Mouse (Mus musculus): ENCODE data around the gene Klc1.
A peak's percentile ranks its signal among the peaks of the same experiment; 100 is the strongest.

Klc1 gene

DNA sequence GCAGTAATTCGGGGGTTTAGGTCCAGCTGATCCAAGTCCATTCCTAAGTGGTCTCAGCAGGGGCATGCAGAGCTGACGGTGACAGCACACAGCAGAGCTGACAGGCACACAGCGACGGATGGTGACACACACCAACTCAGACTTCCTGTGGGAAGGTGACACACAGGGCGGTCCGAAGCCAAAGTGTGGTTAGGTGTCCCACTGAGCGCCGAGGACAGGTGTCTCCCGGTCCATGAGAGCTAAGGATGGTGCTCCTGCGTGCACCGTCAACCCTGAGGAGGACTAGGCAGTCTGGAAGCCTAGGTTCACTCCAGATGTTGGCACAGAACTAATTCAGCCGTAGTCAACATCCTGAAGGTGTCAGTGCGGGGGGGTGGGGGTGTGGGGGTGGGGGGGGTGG lies 53.4 kb downstream of the Klc1 start:
- no peak for ATAC-seq (ENCODE audit: insufficient number of reproducible peaks, low FRiP score, low TSS enrichment)

DNA sequence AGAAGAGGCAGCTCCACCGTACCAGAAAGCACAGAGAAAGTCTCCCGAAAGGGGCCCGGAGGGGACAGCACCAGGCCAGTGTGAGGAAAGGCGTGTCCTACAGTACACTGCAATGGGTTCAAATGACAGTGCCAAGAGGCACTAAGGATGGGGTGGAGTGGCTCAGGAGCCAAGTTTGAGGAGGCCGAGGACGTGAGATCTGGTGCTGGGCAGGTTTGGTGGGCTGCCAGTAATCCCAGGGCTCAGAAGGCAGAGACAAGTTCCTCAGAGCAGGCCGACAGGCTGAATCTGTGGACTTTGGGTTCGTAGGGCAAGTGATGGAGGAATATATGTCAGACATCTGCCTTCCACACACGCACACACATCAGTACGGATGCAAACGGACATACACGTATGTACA lies 54.0 kb downstream of the Klc1 start:
- ATAC-seq (ENCODE audit: insufficient number of reproducible peaks, low FRiP score, low TSS enrichment): no peak

DNA sequence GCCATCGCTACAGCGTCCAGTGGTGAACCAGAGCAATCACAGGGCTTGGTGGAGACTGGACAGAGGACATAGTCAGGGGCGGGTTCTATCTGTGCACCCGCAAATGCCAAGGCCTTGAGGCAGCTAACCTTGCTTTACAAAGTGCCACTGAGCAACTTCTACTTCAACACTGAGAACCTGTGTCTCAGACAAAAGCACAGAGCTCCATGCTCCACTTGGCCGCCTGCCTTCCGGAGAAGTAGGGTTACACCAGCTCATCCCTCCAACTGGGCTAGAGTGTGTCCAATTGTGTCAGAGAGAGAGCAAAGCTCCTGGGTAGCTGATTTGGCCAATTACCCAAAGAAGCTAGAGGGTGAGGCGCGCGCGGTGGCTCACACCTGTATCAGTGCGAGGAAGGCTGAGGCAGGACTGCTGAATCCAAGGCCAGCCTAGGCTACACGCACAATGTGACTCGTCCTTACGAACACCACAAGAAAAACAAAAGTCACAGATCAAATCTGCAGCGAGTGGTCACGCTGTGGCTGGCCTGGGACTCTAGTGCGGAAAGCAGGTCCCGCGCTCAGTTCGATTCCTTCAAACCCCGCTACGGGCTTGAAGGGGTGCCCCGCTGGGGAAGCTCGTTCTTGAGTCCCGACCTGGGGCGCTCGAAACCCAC lies 54.6 kb downstream of the Klc1 start:
- ATAC-seq (ENCODE audit: insufficient number of reproducible peaks, low FRiP score, low TSS enrichment): no peak

GRCm38 (mm10) chr12:111813766-111814617 lies 55.3 kb downstream of the Klc1 start, which contains the start of the genes Xrcc3 and Zfyve21:
Xrcc3 (minus strand) TSS chr12:111813873.
Zfyve21 (plus strand) TSS chr12:111814170.
- ATAC-seq (ENCODE audit: insufficient number of reproducible peaks, low FRiP score, low TSS enrichment): peak; percentile 97

DNA sequence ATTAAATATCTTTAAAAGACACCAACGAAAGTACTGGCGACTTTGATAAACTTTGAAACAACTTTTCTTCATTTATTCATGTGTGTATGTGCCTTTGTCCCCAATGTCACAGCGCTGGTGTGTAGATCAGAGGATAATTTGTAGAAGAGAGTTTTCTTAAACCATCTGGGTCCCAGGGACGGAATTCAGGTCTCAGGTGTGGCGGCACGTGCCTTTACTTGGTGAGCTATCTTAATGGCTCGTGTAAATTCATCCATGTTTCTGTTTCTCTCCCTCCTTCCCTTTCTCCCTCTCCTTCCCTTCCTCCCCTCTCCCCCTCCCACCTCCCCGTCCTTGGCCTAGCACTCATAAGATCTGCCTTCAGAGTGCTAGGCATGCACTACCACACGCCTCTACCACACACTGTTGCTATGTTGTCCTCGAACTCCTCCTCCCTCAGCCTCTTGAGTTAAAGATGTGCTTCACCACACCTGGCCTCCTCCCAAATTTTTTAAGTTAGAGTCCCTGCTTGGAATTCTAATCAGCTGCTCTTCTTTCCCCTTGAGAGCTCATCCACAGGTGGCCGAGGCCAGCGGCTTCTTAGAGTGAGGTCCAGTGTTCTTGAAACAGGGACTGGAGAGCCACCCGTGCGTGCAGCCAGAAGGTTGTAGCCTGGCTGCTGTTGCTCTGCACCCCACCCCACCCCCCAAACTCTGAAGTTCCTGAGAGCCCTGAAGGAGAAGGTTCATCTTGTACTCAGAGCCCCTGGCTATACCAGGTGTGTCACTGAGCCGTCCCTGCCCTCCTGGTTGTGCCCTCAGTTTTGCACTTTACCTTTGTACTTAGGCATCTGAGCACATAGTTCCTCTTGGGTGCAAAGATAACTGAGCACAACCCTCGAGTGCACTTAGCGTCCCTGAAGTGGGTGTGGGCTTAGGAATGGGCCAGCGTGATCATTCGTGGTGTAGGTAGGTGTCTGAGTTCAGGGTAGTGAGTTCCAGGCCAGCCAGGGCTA lies 56.4 kb downstream of the Klc1 start:
- no peak for ATAC-seq (ENCODE audit: insufficient number of reproducible peaks, low FRiP score, low TSS enrichment)

DNA sequence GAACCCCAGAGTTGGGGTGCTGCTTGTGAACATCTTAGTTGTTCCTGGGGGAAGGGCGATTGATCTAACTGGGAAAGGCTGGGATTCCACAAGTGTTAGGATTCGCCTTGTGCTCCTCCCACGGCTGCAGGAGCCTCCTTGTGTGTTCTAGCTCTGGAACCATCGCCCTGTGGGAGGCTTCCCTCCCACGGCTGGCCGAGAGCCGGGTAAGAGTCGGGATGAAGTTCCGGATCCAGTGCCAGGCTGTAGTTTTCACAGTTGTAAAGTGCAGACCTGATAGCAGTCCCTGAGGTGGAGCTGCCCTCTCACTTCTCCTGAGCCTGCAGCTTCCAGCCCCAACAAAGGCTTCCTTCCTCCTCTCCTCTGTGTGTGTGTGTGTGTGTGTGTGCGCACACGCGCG lies 57.9 kb downstream of the Klc1 start:
- no peak for ATAC-seq (ENCODE audit: insufficient number of reproducible peaks, low FRiP score, low TSS enrichment)

GRCm38 (mm10) chr12:111816967-111817366 lies 58.3 kb downstream of the Klc1 start:
- ATAC-seq (ENCODE audit: insufficient number of reproducible peaks, low FRiP score, low TSS enrichment): no peak

DNA sequence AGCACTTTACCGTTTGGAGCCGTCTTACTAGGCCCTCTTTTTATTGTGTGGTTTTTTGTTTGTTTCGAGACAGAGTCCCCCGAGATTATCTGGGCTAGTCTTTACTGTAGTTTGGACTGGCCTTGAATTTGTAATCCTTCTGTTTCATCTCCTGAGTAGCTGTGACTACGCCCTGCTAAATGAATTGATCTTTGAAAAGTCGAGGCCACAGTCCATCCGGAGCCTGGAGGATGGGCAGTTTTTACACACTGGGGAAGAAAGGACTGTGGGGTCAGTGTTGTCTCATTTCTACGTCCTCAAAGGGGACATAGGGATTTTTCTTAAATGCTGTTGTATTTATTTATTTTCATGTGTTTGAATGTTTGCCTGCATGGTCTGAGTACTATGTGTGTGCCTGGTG lies 59.3 kb downstream of the Klc1 start:
- no peak for ATAC-seq (ENCODE audit: insufficient number of reproducible peaks, low FRiP score, low TSS enrichment)

DNA sequence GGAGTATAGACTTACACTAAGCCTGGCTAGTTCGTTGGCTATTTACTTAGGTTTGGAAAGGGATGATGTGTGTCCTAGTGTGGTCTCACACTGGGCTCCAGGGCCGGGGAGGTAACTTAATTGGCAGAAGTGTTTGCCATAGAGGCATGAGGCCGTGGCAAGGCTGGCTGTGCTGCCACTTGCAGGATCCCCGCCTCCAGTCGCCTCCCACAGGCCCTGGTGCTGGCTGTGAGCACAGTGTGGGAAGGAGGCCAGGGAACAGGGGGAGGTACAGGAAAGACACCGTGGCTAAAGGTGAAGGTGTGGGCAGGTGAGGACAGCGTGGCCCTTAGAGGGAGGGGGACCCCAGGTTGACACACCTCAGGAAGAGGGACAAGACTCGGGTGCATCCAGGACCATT lies 61.3 kb downstream of the Klc1 start:
- ATAC-seq (ENCODE audit: insufficient number of reproducible peaks, low FRiP score, low TSS enrichment): no peak

DNA sequence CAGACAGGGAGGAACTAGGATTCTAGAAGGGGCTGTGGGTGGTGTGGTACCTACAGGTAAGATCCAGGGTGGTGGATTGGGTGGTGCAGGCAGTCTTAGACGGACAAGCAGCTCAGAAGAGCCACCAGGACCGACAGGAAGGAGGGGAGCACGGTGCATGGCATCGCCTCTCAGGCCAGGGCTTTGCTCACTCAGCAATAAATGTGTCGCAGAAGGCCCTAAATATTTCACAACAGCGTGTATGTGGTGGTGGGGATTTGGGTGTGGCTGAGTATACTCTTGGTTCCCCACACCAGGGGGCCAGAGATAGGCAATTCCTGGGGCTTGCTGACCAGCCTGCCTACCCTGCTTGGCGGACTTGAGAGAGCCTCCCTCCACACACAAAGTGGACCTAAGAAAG lies 62.1 kb downstream of the Klc1 start:
- no peak for ATAC-seq (ENCODE audit: insufficient number of reproducible peaks, low FRiP score, low TSS enrichment)

GRCm38 (mm10) chr12:111821931-111822330 lies 63.3 kb downstream of the Klc1 start:
- ATAC-seq (ENCODE audit: insufficient number of reproducible peaks, low FRiP score, low TSS enrichment): no peak

- no peak for ATAC-seq (ENCODE audit: insufficient number of reproducible peaks, low FRiP score, low TSS enrichment)
These were observed 68.9 kb downstream of the Klc1 start for GRCm38 (mm10) chr12:111827556-111827955.

- ATAC-seq (ENCODE audit: insufficient number of reproducible peaks, low FRiP score, low TSS enrichment): no peak
These were observed 70.8 kb downstream of the Klc1 start for GRCm38 (mm10) chr12:111829447-111829846.

GRCm38 (mm10) chr12:111829954-111830353 lies 71.3 kb downstream of the Klc1 start:
- ATAC-seq (ENCODE audit: insufficient number of reproducible peaks, low FRiP score, low TSS enrichment): peak; percentile 69

GRCm38 (mm10) chr12:111830375-111830774 lies 71.7 kb downstream of the Klc1 start:
- no peak for ATAC-seq (ENCODE audit: insufficient number of reproducible peaks, low FRiP score, low TSS enrichment)

DNA sequence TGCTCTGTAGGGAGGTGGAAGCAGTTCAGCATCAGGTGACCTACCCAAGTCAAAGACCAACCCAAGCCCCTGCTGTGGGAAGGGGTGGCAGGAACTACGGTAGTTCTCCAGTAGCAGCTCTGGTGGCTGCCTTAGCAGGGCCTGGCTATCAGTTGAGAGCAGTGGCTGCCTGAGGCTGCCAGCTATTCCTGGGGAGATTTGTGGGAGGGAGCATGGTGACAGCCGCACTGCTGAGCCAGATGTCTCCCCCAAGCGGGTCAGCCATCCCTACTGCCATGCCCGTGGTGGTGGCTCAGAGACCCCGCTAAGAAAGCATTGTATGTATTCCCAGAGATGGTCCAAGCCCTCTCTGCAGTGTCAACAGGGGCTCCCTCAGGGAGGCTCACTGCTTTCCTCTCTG lies 74.0 kb downstream of the Klc1 start:
- ATAC-seq (ENCODE audit: insufficient number of reproducible peaks, low FRiP score, low TSS enrichment): no peak

GRCm38 (mm10) chr12:111833457-111833856 lies 74.8 kb downstream of the Klc1 start:
- no peak for ATAC-seq (ENCODE audit: insufficient number of reproducible peaks, low FRiP score, low TSS enrichment)

- no peak for ATAC-seq (ENCODE audit: insufficient number of reproducible peaks, low FRiP score, low TSS enrichment)
These were observed 84.2 kb downstream of the Klc1 start for GRCm38 (mm10) chr12:111842565-111843433.

DNA sequence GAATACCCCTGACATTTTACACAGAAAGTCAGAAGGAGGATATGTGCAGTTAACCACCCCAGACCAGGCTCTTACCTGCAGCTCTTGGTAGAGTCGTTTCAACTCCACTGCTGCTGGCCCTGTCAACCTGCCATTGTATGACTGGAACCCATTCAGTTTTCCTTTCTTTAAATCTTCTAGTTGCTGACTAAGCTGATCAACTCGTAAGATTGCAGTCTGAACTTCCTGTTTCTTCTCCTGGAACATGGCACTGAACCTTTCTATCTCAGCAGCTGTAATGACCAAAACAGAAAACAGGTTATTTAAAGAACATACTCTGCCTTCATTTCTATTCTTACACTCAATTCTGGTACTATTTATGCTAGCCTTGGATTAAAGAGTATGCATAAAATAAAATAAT lies 84.8 kb downstream of the Klc1 start:
- ATAC-seq (ENCODE audit: insufficient number of reproducible peaks, low FRiP score, low TSS enrichment): no peak

DNA sequence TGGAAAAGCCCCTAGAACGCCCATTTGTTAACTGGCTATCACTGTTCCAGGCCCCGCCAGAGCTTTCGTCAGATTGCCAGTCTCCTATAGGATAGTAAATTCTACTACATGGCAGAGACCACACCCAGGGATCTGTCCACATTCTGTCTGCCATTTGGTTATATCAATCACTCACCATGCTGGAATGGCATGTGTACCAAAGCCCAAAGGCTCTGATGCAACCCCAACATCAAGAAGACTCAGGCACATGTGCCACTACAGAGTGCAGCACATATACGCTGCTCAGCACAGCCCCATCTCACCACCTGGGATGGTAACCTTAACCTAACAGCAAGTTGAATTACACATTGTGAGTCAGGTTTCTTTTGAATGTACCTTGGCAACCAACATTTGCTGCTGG lies 87.3 kb downstream of the Klc1 start:
- ATAC-seq (ENCODE audit: insufficient number of reproducible peaks, low FRiP score, low TSS enrichment): no peak

Data from cerebellum, adult (tissue).